Mouse (Mus musculus) embryonic fibroblast, embryonic 13.5 days (primary cell): Measurements from ENCODE around the gene Rcsd1.

Source experiments
- CTCF ChIP-seq: IDR thresholded peaks from 2 replicates; pipeline ENCODE4 v1.5.1; 2011; ENCODE audit warnings: mild to moderate bottlenecking, control low read depth, low read length, moderate library complexity, borderline replicate concordance; ENCODE audit not compliant: insufficient read depth
- POLR2A ChIP-seq: IDR thresholded peaks from 2 replicates; pipeline ENCODE4 v1.6.1; 2011; ENCODE audit warnings: low read depth, mild to moderate bottlenecking, control low read depth, low read length, moderate library complexity

DNA sequence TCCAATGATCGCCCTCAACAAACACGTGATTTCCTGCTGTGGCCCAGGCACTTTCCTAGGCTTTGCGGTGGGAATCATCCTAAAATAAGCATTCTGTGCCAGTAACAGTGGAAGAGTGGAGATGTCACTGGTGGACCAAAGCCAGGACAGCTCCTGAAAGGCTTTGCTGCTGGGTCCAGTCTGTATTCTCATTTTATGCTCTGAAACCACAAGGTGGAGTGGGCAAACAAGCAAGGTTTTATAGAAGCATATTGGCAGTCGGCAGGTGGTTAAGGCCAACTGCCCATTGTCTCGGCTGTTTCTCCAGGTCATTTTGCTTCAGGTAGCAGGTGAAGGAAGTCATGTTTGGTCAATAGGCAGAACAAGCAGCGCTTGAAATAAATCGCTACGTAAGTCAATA lies 78.4 kb downstream of the Rcsd1 start:
- TF ChIP-seq POLR2A (no peak), CTCF (no peak)
